Mouse (Mus musculus) limb, embryonic 13.5 days (tissue): ENCODE measurements at regions not wholly inside any gene's neighbourhood (a gene's known extent, or its start where the extent isn't known, plus 50 kb on each side); places are given as distances from the start of the nearest gene placed in this dataset.

Source experiments
- ATAC-seq: fragments of 200-750 bp; cut with Nextera tagmentation; 2 replicates; pipeline ENCODE4 v1.8.0; 2017; ENCODE audit warnings: low read depth, moderate number of reproducible peaks, moderate TSS enrichment; ENCODE audit not compliant: low FRiP score
- H3K27ac ChIP-seq: fragments of 300-500 bp; sonication (generic); 2 replicates; pipeline ENCODE4 v1.5.1; 2015; ENCODE audit warnings: inconsistent platforms, mild to moderate bottlenecking, moderate library complexity
- H3K27me3 ChIP-seq: fragments of 300-500 bp; sonication (generic); 2 replicates; pipeline ENCODE4 v1.6.1; 2015; ENCODE audit warnings: mild to moderate bottlenecking, inconsistent platforms
- H3K36me3 ChIP-seq: fragments of 300-500 bp; sonication (generic); 2 replicates; pipeline ENCODE4 v1.6.1; 2015; ENCODE audit warnings: inconsistent platforms, mild to moderate bottlenecking, moderate library complexity
- H3K4me1 ChIP-seq: fragments of 300-500 bp; sonication (generic); 2 replicates; pipeline ENCODE4 v1.6.1; 2015; ENCODE audit warnings: inconsistent platforms
- H3K4me2 ChIP-seq: fragments of 300-500 bp; sonication (generic); replicated peaks from 2 replicates; pipeline ENCODE4 v1.6.1; 2015; ENCODE audit warnings: inconsistent platforms, mild to moderate bottlenecking, moderate library complexity
- H3K4me3 ChIP-seq: fragments of 300-500 bp; sonication (generic); 2 replicates; pipeline ENCODE4 v1.5.1; 2015; ENCODE audit warnings: moderate library complexity, mild to moderate bottlenecking, inconsistent platforms
- H3K9ac ChIP-seq: fragments of 300-500 bp; sonication (generic); 2 replicates; pipeline ENCODE4 v1.6.1; 2015; ENCODE audit warnings: mild to moderate bottlenecking, inconsistent platforms
- H3K9me3 ChIP-seq: fragments of 300-500 bp; sonication (generic); 2 replicates; pipeline ENCODE4 v1.6.1; 2016; ENCODE audit warnings: inconsistent platforms
- WGBS: fragments of 180-500 bp; shearing (Covaris S2); methylation state at CpG from one replicate; pipeline ENCODE4 v1.1.7; 2015; 5-methylcytosine and 5-hydroxymethylcytosine counted together

DNA sequence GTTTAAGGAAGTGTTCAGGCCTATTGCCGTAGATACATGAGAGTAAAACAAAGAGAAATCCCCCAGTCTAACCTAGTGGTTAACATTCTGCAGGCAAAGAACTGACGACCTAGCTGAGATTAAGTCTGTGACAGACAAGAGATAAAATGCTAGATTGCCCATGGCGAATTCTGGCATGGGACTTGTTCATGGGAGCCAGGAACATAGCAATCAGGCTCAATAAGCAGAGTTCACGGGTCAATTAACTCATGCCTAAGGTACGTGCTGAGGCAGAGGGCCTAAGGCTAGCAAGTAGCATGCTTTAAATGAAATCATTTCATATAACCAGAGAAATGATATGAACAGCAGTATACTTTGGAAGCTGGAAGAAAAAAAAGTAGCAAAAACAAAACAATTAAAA, 1119.2 kb upstream of the Adgrl2 start:
- no peak overlapping the region for H3K9ac ChIP-seq
- H3K27ac ChIP-seq = no peak overlapping the region
- H3K4me1 ChIP-seq = no peaks in the 10 kb centered on the region
- WGBS = 65% methylated on average over 5 of the region's 5 CpGs
- H3K36me3 ChIP-seq = no peaks in the 10 kb centered on the region
- no peak overlapping the region for H3K4me3 ChIP-seq
- H3K27me3 ChIP-seq = no peaks in the 10 kb centered on the region
- H3K4me2 ChIP-seq = no peak overlapping the region
- no peaks in the 10 kb centered on the region for H3K9me3 ChIP-seq
- no peak for ATAC-seq

DNA sequence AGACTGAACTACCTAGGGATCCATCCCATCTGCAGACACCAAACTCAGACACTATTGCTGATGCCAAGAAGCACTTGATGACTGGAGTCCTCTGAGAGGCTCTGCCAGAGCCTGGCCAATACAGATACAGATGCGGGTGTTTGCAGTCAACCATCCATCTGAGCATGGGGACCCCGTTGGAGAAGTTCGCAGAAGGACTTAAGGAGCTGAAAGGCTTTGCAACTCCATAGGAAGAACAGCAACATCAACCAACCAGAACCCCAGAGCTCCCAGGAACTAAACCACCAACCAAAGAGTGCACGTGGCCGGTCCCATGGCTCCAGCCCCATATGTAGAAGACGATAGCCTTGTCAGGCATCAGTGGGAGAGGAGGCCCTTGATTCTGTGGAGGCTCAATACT, 1121.9 kb upstream of the Adgrl2 start:
- 96% methylated on average over 6 of the region's 6 CpGs for WGBS
- no peaks in the 10 kb centered on the region for H3K27me3 ChIP-seq
- no peak overlapping the region for H3K4me3 ChIP-seq
- no peak overlapping the region for H3K4me2 ChIP-seq
- H3K36me3 ChIP-seq = no peaks in the 10 kb centered on the region
- H3K27ac ChIP-seq = no peak overlapping the region
- no peaks in the 10 kb centered on the region for H3K9me3 ChIP-seq
- no peaks in the 10 kb centered on the region for H3K4me1 ChIP-seq
- no peak overlapping the region for H3K9ac ChIP-seq
- no peak for ATAC-seq

DNA sequence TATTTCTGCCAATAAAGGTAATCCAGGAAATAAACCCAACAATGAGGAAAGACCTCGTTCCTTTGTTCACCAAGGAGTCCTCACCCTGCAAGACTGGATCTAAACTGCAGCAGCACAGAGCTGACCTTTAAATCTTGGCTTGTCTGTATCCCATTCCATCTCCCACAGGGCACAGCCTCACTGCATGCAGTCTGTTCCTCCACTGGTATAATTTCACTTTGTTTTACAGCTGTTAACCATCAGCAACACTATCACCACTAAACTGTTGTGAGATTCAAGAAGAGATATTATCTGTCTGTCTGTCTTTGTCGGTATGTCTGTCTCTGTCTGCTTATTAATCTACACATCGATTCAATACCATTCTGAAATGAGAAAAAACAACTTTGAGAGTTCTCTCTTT, 1129.5 kb upstream of the Adgrl2 start:
- Histone ChIP-seq H3K4me1 (no peaks in the 10 kb centered on the region), H3K27me3 (no peaks in the 10 kb centered on the region), H3K4me2 (no peak overlapping the region), H3K4me3 (no peak overlapping the region), H3K9ac (no peak overlapping the region), H3K27ac (no peak overlapping the region), H3K9me3 (no peaks in the 10 kb centered on the region), H3K36me3 (no peaks in the 10 kb centered on the region)
- no peak for ATAC-seq
- WGBS = 54% methylated on average over 3 of the region's 3 CpGs

DNA sequence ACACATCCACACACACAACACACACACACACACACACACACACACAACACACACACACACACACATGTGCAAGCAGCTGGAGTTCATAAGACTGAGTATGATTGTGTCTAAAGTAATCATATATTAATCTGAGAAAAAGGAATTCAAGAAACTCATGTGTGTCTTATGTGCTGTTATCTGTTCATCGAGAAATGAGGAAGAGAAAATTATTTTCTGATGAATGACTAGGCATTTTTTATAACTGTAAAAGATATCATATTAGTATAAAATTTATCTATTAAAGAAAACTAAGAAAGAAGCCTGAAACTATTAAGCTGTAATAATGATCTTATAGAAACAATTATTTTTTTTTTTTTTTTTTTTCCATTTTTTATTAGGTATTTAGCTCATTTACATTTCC, 1156.3 kb upstream of the Adgrl2 start:
- 100% methylated on average over 1 of the region's 1 CpGs for WGBS
- no peaks in the 10 kb centered on the region for H3K27me3 ChIP-seq
- ATAC-seq = no peak

DNA sequence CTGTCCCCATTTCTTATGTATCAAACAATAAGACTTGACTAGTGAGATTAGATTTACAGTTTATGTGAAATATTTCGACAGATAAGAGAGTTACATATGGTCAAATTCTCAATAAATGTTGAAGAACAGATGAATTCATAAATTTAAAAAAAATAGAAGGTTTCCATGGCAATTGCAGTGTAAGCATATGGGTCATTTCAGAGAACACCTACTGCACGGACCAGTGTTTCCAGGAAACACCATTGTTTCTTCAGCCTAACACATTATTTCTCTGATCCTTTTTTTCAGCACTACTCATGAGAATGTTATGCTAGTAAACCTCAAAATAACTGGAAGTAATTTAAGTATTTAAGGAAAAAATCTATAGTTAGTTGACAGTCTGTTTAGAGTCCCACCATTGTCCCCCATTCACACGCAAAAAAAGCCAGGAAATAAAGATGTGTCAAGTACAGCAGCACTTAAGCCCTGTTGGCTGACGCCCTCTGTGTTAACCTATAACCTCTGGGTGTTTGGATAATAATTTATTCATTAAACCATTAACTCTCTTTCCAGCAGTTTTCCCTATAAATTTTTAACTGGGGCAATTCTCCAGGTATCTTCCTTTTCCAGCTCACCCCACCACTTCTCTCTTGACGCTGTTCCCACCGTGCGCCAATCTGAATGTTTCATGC, 1160.9 kb upstream of the Adgrl2 start:
- Histone ChIP-seq H3K4me2 (no peak overlapping the region), H3K4me3 (no peak overlapping the region), H3K4me1 (no peaks in the 10 kb centered on the region), H3K9me3 (no peaks in the 10 kb centered on the region), H3K27ac (no peak overlapping the region), H3K27me3 (no peaks in the 10 kb centered on the region), H3K36me3 (no peaks in the 10 kb centered on the region), H3K9ac (no peak overlapping the region)
- WGBS = 59% methylated on average over 7 of the region's 7 CpGs
- peak; percentile 51; the same call in 1 of the 2 replicates for ATAC-seq

More for the DNA sequence above, 1156.3 kb upstream of the Adgrl2 start:
- Histone ChIP-seq H3K9me3 (no peaks in the 10 kb centered on the region), H3K4me1 (no peaks in the 10 kb centered on the region), H3K4me3 (no peak overlapping the region), H3K36me3 (no peaks in the 10 kb centered on the region), H3K27ac (no peak overlapping the region), H3K4me2 (no peak overlapping the region), H3K9ac (no peak overlapping the region)

DNA sequence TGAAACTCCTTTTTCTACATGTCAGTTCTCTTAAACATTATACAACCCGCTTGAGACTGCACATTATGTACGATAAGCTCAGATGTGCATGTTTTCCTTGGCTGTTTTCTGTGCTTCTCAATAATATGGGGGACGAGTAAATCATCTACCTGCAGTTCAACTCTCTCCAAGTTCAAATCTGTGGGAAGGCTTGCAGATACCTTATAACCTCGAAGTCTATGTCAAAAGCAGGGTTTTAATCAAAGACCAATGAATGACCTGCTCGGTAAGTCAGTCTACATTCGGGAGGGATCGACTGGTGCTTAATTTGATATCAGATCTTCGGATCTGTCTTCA, 1161.4 kb upstream of the Adgrl2 start:
- 76% methylated on average over 8 of the region's 8 CpGs for WGBS
- Histone ChIP-seq H3K27me3 (no peaks in the 10 kb centered on the region), H3K4me1 (no peaks in the 10 kb centered on the region), H3K9me3 (no peaks in the 10 kb centered on the region), H3K9ac (no peak overlapping the region), H3K4me3 (no peak overlapping the region), H3K36me3 (no peaks in the 10 kb centered on the region), H3K27ac (no peak overlapping the region), H3K4me2 (no peak overlapping the region)
- no peak for ATAC-seq

DNA sequence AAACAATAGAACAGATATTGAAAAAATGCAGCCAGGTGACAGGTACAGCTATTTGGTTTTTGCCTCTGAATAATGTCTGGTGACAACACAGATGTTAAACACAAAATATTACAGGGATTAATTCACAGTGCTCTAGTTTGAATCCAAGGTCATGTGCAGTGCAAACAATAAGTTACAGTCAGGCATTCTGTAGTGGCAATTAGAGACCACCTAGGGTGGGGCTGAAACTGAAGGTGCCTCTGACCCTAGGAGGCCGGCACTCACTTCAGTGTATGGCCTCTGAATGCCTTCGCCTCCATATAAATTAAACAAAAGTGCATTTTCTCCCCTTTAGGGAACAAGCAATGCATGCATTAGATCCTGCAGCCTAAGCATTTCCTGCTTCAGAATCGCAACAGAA, 1162.5 kb upstream of the Adgrl2 start:
- H3K27me3 ChIP-seq = no peaks in the 10 kb centered on the region
- 30% methylated on average over 3 of the region's 3 CpGs for WGBS
- no peak overlapping the region for H3K9ac ChIP-seq
- no peak overlapping the region for H3K4me3 ChIP-seq
- no peaks in the 10 kb centered on the region for H3K4me1 ChIP-seq
- no peaks in the 10 kb centered on the region for H3K36me3 ChIP-seq
- no peak overlapping the region for H3K4me2 ChIP-seq
- H3K27ac ChIP-seq = no peak overlapping the region
- ATAC-seq = no peak
- H3K9me3 ChIP-seq = no peaks in the 10 kb centered on the region

DNA sequence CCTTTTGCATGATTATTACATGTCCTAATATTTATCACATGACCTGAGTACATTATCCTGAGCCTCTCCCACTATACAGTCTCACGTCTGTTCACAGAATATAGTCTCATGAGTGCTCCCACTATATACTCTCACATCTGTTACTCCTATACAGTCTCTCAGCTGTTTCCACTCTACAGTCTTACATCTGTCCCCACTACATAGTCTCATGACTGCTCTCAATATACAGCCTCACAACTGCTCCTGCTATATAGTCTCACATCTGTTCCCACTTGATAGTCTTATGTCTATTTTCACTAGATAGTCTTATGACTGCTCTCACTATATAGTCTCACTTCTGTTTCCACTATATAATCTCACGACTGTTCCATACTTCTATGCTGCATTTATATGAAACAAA, 1195.5 kb upstream of the Adgrl2 start:
- no peak overlapping the region for H3K4me2 ChIP-seq
- H3K9ac ChIP-seq = no peak overlapping the region
- H3K27me3 ChIP-seq = no peaks in the 10 kb centered on the region
- no peaks in the 10 kb centered on the region for H3K4me1 ChIP-seq
- no peak overlapping the region for H3K4me3 ChIP-seq
- H3K27ac ChIP-seq = no peak overlapping the region
- H3K9me3 ChIP-seq = no peaks in the 10 kb centered on the region
- no peaks in the 10 kb centered on the region for H3K36me3 ChIP-seq
- 46% methylated on average over 2 of the region's 2 CpGs for WGBS
- peak; percentile 83 for ATAC-seq

DNA sequence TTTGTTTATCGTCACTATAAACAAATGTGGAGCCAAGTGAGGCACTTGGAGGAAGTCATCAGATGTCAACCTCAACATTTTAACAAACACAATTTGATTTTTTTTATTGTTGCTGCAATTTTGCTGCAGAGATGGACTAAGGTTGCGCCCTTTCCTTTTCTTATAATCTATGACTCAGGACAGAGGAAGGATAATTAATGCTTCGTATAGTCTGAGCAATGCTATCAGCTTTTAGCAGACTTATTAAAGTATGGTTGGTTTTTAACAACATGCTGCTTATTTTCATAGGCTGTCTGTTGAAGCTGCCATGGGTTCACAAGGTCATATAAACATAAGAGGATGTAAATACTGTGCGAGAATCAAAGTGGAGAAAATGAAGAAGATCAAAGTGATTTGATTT, 1202.8 kb upstream of the Adgrl2 start:
- Histone ChIP-seq H3K9me3 (no peaks in the 10 kb centered on the region), H3K4me2 (no peak overlapping the region), H3K9ac (no peak overlapping the region), H3K36me3 (no peaks in the 10 kb centered on the region), H3K4me1 (no peaks in the 10 kb centered on the region), H3K27ac (no peak overlapping the region), H3K27me3 (no peaks in the 10 kb centered on the region), H3K4me3 (no peak overlapping the region)
- ATAC-seq = no peak
- 80% methylated on average over 4 of the region's 4 CpGs for WGBS

DNA sequence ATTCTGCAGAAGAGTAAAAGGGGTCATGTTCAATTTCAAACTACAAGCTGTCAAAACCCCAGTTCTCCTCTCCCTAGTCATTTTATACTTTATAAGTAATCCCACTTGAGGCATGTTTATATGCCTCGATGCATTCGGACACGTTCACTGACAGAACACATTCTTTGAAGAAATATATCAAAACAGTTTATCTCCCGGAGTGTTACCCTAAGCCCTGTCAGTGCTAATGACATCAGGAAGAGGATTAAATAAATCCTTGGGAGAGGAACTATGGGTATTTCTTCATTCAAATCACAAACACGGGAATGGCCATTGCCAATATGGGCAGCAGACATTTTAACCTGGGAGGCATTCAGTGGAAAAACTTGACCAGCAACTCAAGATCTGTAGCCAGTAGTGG, 1208.1 kb upstream of the Adgrl2 start:
- H3K4me1 ChIP-seq = no peaks in the 10 kb centered on the region
- WGBS = 71% methylated on average over 5 of the region's 5 CpGs
- H3K4me3 ChIP-seq = no peak overlapping the region
- H3K9ac ChIP-seq = no peak overlapping the region
- H3K27ac ChIP-seq = no peak overlapping the region
- H3K9me3 ChIP-seq = no peaks in the 10 kb centered on the region
- ATAC-seq = no peak
- H3K36me3 ChIP-seq = no peaks in the 10 kb centered on the region
- H3K4me2 ChIP-seq = no peak overlapping the region
- H3K27me3 ChIP-seq = no peaks in the 10 kb centered on the region

DNA sequence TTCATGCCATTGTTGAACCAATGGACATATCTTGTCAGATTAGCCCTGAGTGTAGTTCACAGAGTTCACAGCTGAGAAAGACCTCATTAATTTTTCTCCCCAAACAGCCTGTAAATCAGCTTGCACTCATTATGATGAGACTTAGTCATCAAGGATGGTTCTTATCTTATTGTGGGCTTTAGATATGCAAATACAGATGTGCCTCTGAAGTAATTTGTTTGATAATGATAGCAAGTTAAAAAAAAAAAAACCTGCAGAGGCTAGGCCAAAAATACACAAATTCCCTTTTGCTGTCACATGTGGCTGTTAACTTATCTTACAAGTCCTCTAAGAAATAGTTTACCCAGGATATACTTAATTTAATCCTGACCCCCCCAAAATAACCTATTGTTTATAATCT, 1215.5 kb upstream of the Adgrl2 start:
- Histone ChIP-seq H3K9ac (no peak overlapping the region), H3K4me1 (no peaks in the 10 kb centered on the region), H3K9me3 (no peaks in the 10 kb centered on the region), H3K4me2 (no peak overlapping the region), H3K4me3 (no peak overlapping the region), H3K27me3 (no peaks in the 10 kb centered on the region), H3K36me3 (no peaks in the 10 kb centered on the region), H3K27ac (no peak overlapping the region)
- no peak for ATAC-seq

DNA sequence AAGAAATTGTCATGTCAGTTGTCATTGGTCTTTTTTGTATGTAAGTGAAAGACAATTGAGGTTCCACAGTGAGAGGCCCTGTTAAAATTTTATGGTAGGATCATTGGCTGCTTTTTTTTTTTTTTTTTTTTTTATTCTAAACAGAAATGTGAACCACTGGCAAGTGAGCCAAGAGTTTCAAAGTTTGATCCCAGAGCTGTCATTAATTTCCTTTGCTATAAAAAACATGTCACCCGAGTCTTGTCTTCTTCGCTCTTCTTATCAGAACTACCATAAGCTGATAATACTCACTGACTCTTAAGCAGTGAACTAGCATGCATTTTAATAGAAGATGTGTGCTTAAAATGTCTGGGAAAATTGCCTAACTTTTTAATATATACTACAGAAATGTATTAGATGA, 1204.4 kb upstream of the Adgrl4 start:
- Histone ChIP-seq H3K4me2 (no peak overlapping the region), H3K27me3 (no peaks in the 10 kb centered on the region), H3K9me3 (no peaks in the 10 kb centered on the region), H3K36me3 (no peaks in the 10 kb centered on the region), H3K4me3 (no peak overlapping the region), H3K4me1 (0 out of 2 replicates have a peak, but pooled peaks cover 4% of the 10 kb centered on the region), H3K9ac (no peak overlapping the region), H3K27ac (no peak overlapping the region)
- 88% methylated on average over 2 of the region's 2 CpGs for WGBS
- no peak for ATAC-seq

DNA sequence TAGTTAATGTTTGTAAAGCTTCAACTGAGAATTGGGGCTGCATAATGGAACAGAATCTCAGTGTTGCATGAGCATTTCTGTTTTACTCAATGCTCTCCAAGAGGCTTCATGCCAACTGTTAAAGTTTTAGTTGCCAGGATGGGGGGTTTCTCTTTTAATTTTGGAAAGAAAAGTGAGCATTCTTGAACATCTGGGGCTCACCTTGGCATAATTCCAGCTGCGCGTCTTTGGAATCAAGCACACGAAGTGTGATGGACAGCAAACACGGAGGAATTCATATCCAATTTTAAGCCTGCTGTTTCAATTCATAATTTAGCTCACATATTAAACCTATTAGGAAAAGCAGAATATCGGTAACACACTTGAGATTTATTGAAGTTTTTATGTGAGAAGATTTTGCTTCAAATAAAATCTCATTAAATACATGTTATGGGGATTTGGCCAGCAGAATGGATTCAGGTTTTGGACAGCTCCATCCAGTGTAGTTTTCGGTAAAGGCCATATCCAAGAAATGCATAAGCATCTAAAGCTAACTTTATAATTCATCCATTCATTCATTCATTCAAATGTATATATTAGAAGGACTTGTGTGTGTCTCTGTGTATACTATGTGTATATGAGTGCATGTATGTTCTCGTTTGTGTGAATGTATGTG, 1200.6 kb upstream of the Adgrl4 start:
- H3K27ac ChIP-seq = no peak overlapping the region
- no peak for ATAC-seq
- no peaks in the 10 kb centered on the region for H3K36me3 ChIP-seq
- no peak overlapping the region for H3K4me2 ChIP-seq
- 0 out of 2 replicates have a peak, but pooled peaks cover 4% of the 10 kb centered on the region for H3K4me1 ChIP-seq
- H3K9me3 ChIP-seq = no peaks in the 10 kb centered on the region
- no peak overlapping the region for H3K4me3 ChIP-seq
- H3K27me3 ChIP-seq = no peaks in the 10 kb centered on the region
- WGBS = 55% methylated on average over 7 of the region's 7 CpGs
- no peak overlapping the region for H3K9ac ChIP-seq
